Mouse (Mus musculus) midbrain, embryonic 13.5 days (tissue): ENCODE results near the gene Cpne8. TPM values are rescaled to one million over a fixed set of nuclear protein-coding genes. Genes with fewer than 3 reads are reported as not detected.
"Not testable (repeated sequence)": the region's sequence is repeated elsewhere in the genome, so short reads cannot be mapped to it uniquely, and the experiment has no call there.

Experiments
- ATAC-seq: fragments of 200-750 bp; cut with Nextera tagmentation; 2 replicates; pipeline ENCODE4 v1.8.0; 2017; ENCODE audit warnings: mild to moderate bottlenecking, moderate TSS enrichment, moderate library complexity
- H3K27ac ChIP-seq: fragments of 300-500 bp; sonication (generic); 2 replicates; pipeline ENCODE4 v1.5.1; 2015; ENCODE audit warnings: inconsistent platforms, mild to moderate bottlenecking, moderate library complexity
- H3K27me3 ChIP-seq: fragments of 300-500 bp; sonication (generic); 2 replicates; pipeline ENCODE4 v1.6.1; 2015; ENCODE audit warnings: mild to moderate bottlenecking, inconsistent platforms
- H3K36me3 ChIP-seq: fragments of 300-500 bp; sonication (generic); 2 replicates; pipeline ENCODE4 v1.6.1; 2015; ENCODE audit warnings: mild to moderate bottlenecking, inconsistent platforms
- H3K4me1 ChIP-seq: fragments of 300-500 bp; sonication (generic); replicated peaks from 2 replicates; pipeline ENCODE4 v1.6.1; 2015; ENCODE audit warnings: inconsistent platforms
- H3K4me2 ChIP-seq: fragments of 300-500 bp; sonication (generic); replicated peaks from 2 replicates; pipeline ENCODE4 v1.6.1; 2015; ENCODE audit warnings: moderate library complexity, mild to moderate bottlenecking, inconsistent platforms
- H3K4me3 ChIP-seq: fragments of 300-500 bp; sonication (generic); replicated peaks from 2 replicates; pipeline ENCODE4 v1.5.1; 2015; ENCODE audit warnings: mild to moderate bottlenecking, inconsistent platforms
- H3K9ac ChIP-seq: fragments of 300-500 bp; sonication (generic); replicated peaks from 2 replicates; pipeline ENCODE4 v1.6.1; 2015; ENCODE audit warnings: mild to moderate bottlenecking, inconsistent platforms
- H3K9me3 ChIP-seq: fragments of 300-500 bp; sonication (generic); 2 replicates; pipeline ENCODE4 v1.6.1; 2016; ENCODE audit warnings: mild to moderate bottlenecking, inconsistent platforms
- WGBS: fragments of 180-500 bp; shearing (Covaris S2); methylation state at CpG from one replicate; pipeline ENCODE4 v1.1.7; 2015; 5-methylcytosine and 5-hydroxymethylcytosine counted together
- polyA plus RNA-seq: library from polyadenylated mRNA; unstranded; fragments of >200 nt; fragmentation: Nextera tagmentation; extraction: Ambion mirVana; gene quantifications from 2 replicates; pipeline ENCODE4 v1.2.1, GENCODE M21; 2015

Cpne8 gene
- polyA plus RNA-seq, 1 experiment from 2014 or later: 7.4 TPM

DNA sequence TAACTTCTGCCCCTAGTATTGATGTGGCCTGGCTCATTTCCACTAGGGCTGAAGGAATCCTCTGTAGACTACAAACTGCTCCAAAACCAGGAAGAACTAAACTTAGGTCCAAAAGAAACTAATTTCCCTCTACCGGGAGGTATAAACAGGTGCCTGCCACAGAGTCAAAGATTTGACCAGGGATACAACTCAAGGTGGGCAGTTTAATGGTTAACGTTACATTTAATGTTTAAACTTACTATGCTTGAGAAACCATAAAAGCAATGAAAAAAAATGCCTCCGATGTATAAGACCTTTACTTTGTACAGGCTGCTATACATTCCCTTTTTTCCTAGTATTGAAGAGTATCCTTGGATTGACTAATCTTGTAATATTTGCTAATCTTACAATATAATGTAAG, 18.5 kb downstream of the Cpne8 start:
- H3K27ac ChIP-seq: no peak overlapping the region
- H3K4me1 ChIP-seq: no peaks in the 10 kb centered on the region
- ATAC-seq: no peak
- H3K9ac ChIP-seq: no peak overlapping the region
- no peaks in the 10 kb centered on the region for H3K36me3 ChIP-seq
- H3K27me3 ChIP-seq: no peaks in the 10 kb centered on the region
- WGBS: 98% methylated on average over 3 of the region's 3 CpGs
- H3K4me3 ChIP-seq: no peak overlapping the region
- no peaks in the 10 kb centered on the region for H3K9me3 ChIP-seq
- no peak overlapping the region for H3K4me2 ChIP-seq

DNA sequence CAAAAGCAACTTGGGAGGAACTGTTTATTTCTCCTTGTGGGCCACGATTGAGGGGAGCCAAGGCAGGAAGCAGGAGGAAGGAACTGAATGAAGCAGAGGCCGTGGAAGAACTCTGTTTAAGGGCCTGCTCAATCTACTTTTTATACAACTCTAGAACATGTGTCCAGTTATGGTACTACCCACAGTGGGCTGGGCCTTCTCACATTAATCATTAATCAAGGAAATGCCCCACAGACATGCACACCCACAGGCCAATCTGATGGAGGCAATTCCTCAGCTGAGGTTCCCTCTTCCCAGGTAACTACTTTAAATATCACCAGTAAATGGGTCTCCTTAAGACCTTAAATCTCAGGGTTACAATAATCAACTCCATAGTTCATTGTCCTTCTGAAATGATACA, 21.2 kb downstream of the Cpne8 start:
- H3K27ac ChIP-seq: no peak overlapping the region
- ATAC-seq: no peak
- H3K4me2 ChIP-seq: no peak overlapping the region
- no peaks in the 10 kb centered on the region for H3K4me1 ChIP-seq
- no peaks in the 10 kb centered on the region for H3K27me3 ChIP-seq
- no peak overlapping the region for H3K4me3 ChIP-seq
- WGBS: 92% methylated on average over 2 of the region's 2 CpGs
- H3K9ac ChIP-seq: no peak overlapping the region
- no peaks in the 10 kb centered on the region for H3K9me3 ChIP-seq
- H3K36me3 ChIP-seq: no peaks in the 10 kb centered on the region

DNA sequence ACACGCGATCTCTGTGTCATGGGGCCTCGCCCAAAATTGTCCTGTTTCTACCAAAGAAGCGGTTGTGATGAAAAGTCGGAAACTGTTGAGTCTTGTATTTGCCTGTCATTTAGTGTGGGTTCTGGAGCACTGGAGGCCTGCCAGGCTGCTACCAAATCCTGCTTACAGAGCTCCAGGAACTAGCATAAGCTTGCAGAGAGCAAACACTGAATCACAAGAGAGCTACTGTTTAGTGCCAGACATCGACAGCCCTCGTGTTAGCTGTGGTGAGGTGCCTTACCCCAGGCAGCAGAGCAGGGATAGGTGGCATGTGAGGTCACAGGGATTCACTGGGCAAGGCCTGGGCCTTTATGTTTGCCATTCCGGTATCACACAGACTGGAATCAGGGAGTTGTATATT, 22.7 kb downstream of the Cpne8 start:
- 88% methylated on average over 8 of the region's 8 CpGs for WGBS
- H3K4me2 ChIP-seq: no peak overlapping the region
- no peaks in the 10 kb centered on the region for H3K27me3 ChIP-seq
- no peaks in the 10 kb centered on the region for H3K4me1 ChIP-seq
- no peak overlapping the region for H3K4me3 ChIP-seq
- H3K27ac ChIP-seq: no peak overlapping the region
- no peaks in the 10 kb centered on the region for H3K36me3 ChIP-seq
- no peak overlapping the region for H3K9ac ChIP-seq
- H3K9me3 ChIP-seq: no peaks in the 10 kb centered on the region
- ATAC-seq: no peak

DNA sequence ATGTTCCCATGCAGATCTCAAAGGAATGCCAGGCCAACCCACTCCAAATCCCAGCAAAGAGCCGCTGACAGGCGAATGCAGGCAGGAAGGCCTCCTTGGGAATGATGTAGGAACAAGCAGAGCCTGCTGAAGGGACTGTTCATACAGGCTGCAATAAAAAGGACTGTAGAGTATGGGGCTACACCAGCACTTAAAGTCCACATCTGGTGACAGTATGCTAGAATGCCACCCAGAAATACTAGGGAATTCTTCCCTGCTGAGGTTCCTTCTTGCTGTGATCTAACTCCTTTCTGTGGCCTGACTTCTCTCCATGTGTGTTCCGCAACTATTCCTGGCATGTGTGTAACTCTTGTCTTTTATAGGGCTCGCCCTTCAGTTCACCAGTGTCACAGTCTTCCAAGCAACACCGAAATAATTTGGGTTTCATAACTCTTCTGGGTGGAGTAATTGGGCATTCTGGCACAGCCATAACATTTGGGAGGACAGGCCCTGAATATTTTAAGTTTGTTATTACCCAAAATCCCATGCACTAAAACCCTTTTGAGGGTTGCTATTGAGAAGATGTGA, 32.1 kb downstream of the Cpne8 start:
- 91% methylated on average over 5 of the region's 5 CpGs for WGBS
- no peak overlapping the region for H3K27ac ChIP-seq
- H3K4me1 ChIP-seq: no peaks in the 10 kb centered on the region
- H3K4me3 ChIP-seq: no peak overlapping the region
- H3K9me3 ChIP-seq: no peaks in the 10 kb centered on the region
- no peak overlapping the region for H3K4me2 ChIP-seq
- no peak overlapping the region for H3K9ac ChIP-seq
- no peaks in the 10 kb centered on the region for H3K36me3 ChIP-seq
- ATAC-seq: no peak
- no peaks in the 10 kb centered on the region for H3K27me3 ChIP-seq

DNA sequence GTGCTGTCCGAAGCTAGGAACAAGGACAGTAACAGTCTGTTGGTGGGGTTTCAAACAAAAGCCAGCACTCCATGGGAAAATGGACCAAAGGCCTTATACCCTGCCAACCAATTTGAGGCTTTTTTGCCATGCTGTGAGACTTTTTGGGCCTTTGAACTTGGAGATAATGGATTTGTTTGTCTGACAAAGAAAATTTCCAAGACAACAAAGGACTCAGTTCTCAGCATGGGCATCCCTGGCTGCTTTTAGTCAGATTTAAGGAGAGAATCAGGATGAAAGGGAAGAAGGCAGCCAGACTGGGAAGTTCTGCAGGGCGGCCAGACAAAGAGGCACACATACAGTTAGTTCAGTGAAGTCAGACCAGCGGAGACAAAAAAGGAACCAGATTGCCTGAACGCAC, 32.9 kb downstream of the Cpne8 start:
- no peak for ATAC-seq
- H3K27ac ChIP-seq: no peak overlapping the region
- no peaks in the 10 kb centered on the region for H3K36me3 ChIP-seq
- H3K9me3 ChIP-seq: no peaks in the 10 kb centered on the region
- no peaks in the 10 kb centered on the region for H3K4me1 ChIP-seq
- H3K9ac ChIP-seq: no peak overlapping the region
- no peaks in the 10 kb centered on the region for H3K27me3 ChIP-seq
- H3K4me3 ChIP-seq: no peak overlapping the region
- WGBS: 37% methylated on average over 4 of the region's 4 CpGs
- H3K4me2 ChIP-seq: no peak overlapping the region

DNA sequence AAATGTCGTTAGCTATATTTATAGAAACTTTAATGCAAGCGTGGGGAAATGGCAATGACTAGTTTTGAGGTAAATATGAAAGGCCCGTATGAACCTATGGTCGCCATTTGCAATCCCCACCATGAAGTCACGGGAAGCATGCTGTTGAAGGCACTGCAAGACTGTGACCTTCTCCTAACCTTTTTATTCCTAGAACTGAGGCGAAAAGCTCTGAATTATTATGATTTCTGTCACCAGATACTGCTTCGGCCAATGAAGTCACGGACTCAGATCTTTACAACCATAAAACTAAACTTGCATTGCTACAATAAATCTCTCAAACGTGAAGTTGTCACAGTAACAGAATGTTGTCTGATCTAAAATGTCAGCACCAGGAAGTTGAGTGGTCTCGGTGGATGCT, 33.4 kb downstream of the Cpne8 start:
- Histone ChIP-seq H3K27ac (no peak overlapping the region), H3K9me3 (no peaks in the 10 kb centered on the region), H3K4me1 (no peaks in the 10 kb centered on the region), H3K36me3 (no peaks in the 10 kb centered on the region), H3K4me3 (no peak overlapping the region), H3K9ac (no peak overlapping the region), H3K27me3 (no peaks in the 10 kb centered on the region), H3K4me2 (no peak overlapping the region)
- no peak for ATAC-seq
- WGBS: 90% methylated on average over 10 of the region's 10 CpGs

DNA sequence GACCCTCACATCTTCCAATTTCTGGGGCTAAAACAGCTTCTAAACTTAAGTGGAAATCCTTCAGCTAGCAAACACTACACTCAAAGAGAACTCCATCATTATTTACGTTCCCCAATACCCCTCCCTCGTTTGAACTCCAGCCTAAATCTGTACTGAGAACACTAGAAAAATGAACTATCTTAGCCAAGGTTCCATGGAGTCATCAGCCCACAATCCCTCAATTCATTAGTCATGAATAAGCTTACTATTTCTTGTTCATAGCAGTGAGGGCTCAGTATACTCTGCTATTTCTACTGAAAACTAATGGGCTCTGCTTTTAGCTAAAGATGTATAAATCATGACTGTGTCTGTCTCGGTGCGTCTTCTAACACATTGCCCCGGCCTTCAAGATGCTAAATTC, 55.0 kb downstream of the Cpne8 start:
- Histone ChIP-seq H3K4me1 (no peaks in the 10 kb centered on the region), H3K27ac (no peak overlapping the region), H3K4me3 (no peak overlapping the region), H3K9ac (no peak overlapping the region), H3K36me3 (no peaks in the 10 kb centered on the region), H3K9me3 (no peaks in the 10 kb centered on the region; the same call in 1 of the 2 replicates), H3K27me3 (no peaks in the 10 kb centered on the region), H3K4me2 (no peak overlapping the region)
- no peak for ATAC-seq
- WGBS: 84% methylated on average over 5 of the region's 5 CpGs

DNA sequence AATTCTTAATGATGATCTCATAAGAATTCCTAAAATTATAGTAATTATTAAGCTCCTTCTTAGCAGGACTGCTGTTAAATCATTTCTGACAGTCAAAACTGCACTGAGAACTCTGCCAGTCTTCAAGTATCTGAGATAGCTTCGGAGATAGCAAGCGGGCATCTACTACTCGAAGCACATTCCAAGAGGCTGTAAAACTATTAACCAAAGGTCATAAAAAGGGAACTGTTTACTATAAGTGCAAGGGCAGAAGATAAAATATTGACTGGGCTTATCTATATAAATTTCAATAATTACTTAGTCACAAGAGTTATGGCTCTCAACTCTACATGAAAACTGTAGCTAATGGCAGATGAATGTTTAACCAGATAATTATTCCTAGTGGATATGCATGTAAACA, 57.2 kb downstream of the Cpne8 start:
- H3K27ac ChIP-seq: no peak overlapping the region
- no peaks in the 10 kb centered on the region for H3K27me3 ChIP-seq
- H3K4me2 ChIP-seq: no peak overlapping the region
- H3K4me3 ChIP-seq: no peak overlapping the region
- H3K9me3 ChIP-seq: no peaks in the 10 kb centered on the region; the same call in 1 of the 2 replicates
- H3K4me1 ChIP-seq: no peaks in the 10 kb centered on the region
- no peak for ATAC-seq
- H3K36me3 ChIP-seq: no peaks in the 10 kb centered on the region
- H3K9ac ChIP-seq: no peak overlapping the region
- WGBS: 95% methylated on average over 3 of the region's 3 CpGs

DNA sequence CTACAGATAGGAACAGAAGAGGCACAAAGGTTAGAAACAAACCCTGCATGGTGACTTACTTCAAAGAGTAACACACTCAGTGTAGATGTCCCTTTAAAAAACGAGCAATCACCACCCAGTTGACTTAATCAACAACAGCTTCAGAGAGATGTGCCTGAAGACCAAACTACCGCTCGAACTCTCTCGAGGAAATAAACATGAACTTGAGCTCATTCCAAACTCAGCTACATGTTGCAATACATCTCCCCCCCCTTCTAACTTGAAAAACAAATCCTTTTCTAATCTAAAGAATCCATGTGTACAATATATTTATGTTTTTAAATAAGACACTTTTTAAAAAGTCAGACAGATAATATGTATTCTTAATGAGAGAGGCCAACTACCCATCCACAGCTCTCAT, 59.5 kb downstream of the Cpne8 start:
- no peak for ATAC-seq
- 82% methylated on average over 4 of the region's 4 CpGs for WGBS
- Histone ChIP-seq H3K27me3 (no peaks in the 10 kb centered on the region), H3K9me3 (no peaks in the 10 kb centered on the region; the same call in 1 of the 2 replicates), H3K4me3 (no peak overlapping the region), H3K4me1 (no peaks in the 10 kb centered on the region), H3K27ac (no peak overlapping the region), H3K4me2 (no peak overlapping the region), H3K9ac (no peak overlapping the region), H3K36me3 (no peaks in the 10 kb centered on the region)

DNA sequence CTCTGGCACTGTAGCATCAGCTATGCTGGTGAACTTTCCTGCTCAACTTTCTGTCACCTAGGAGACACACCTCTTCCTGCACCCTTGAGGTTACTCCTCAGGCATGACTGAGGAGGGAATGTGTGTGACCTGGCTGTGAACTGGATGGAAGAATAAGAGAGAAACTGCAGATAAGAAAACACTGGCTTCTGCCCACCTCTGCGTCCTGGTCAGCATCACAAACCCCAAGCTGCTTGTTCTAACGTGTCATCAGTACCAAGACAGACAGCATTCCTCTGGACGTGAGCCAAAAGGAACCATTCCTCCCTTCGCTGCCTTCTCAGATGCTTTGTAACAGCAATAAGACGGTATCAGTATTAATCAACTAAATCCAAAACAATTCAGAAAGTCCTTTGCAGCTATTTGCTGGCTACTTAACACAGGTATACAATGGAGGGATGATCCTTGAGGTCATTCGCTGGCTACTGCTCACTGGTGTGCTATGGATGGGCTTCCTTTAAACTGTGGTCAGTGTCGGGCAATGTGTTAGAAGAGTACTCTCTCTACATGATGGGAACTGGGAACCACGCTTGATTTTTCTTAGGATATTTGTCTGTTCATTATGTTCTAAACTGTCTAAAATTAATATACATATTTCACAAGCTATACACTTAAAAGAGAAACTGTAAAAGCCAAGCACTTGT, 63.0 kb downstream of the Cpne8 start:
- ATAC-seq: no peak
- Histone ChIP-seq H3K4me3 (no peak overlapping the region), H3K27me3 (no peaks in the 10 kb centered on the region), H3K27ac (no peak overlapping the region), H3K9ac (no peak overlapping the region), H3K4me1 (no peaks in the 10 kb centered on the region), H3K4me2 (no peak overlapping the region), H3K36me3 (no peaks in the 10 kb centered on the region), H3K9me3 (no peaks in the 10 kb centered on the region)
- 82% methylated on average over 8 of the region's 8 CpGs for WGBS

DNA sequence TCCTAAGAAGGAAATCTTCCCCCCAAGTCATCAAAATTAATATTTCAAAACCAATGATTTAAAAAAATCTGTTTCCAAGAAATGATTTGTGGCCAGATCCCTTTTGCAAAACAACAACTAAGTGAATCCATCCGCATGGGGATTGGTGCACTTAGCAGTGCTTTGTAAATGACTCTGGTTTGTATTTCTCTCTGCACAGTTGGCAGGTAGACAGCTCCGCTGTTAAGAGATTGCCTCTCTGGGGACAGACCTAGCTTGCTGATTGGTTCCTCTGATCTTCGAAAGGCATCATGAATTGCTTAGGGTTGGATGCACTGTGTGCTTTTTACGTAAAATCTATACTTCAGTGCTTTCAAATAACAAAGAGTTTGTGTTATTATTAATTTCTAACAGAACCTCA, 68.5 kb downstream of the Cpne8 start:
- H3K27me3 ChIP-seq, H3K4me3 ChIP-seq, H3K9ac ChIP-seq, H3K36me3 ChIP-seq, ATAC-seq, H3K27ac ChIP-seq, H3K4me2 ChIP-seq, H3K4me1 ChIP-seq, H3K9me3 ChIP-seq: not testable (repeated sequence)
- WGBS: 74% methylated on average over 4 of the region's 4 CpGs

DNA sequence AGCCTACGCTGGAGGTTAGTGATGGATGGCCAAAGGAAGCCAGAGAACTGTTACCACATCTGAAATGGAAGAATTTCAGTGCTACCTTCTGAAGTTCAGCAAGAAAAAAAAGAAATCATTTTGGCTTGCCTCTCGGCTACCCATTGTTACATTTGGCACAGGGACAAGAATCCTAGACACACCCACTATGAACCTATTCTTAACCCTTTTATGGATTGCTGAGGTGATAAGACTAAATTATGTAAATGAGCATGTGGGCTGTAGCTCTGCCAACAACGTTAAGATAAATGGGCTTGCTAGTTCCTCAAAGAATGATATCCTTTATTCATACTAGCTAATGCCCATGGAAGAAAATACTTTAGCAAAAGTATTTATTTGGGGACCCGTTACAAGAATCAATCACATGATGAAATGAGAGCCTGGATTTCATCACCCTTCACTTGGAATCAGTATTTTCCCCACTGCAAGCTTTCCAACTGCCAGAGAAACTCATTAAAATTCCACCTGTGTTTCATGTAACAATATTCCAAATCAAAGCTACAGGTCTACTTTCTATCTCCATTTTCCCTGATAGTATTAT, 69.3 kb downstream of the Cpne8 start:
- Histone ChIP-seq H3K27ac (no peak overlapping the region), H3K9me3 (no peaks in the 10 kb centered on the region), H3K9ac (no peak overlapping the region), H3K4me1 (no peaks in the 10 kb centered on the region), H3K4me2 (no peak overlapping the region), H3K4me3 (no peak overlapping the region), H3K36me3 (no peaks in the 10 kb centered on the region), H3K27me3 (no peaks in the 10 kb centered on the region)
- no peak for ATAC-seq
- 68% methylated on average over 4 of the region's 4 CpGs for WGBS

DNA sequence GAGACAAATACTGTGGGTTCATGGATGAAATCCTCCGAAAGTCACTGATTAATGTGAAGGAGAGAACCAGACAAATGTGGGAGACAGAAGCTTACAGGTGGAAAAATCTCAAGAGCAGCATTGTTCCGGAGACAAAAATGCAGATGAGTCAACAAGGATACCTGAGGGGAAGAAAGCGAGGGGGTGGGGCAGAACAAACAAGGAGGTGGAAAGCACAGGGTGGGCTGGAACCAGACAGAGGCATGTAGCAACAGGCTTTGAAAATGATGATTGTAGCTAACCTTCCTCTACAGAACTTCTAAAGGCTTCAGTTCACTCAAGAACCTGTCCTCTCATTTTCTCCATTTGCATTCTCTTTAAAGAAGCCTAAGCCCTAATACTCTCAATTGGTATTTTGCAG, 70.9 kb downstream of the Cpne8 start:
- H3K9ac ChIP-seq: no peak overlapping the region
- no peaks in the 10 kb centered on the region for H3K4me1 ChIP-seq
- H3K4me2 ChIP-seq: no peak overlapping the region
- ATAC-seq: no peak
- no peaks in the 10 kb centered on the region for H3K36me3 ChIP-seq
- H3K27me3 ChIP-seq: no peaks in the 10 kb centered on the region
- WGBS: 85% methylated on average over 3 of the region's 3 CpGs
- H3K4me3 ChIP-seq: no peak overlapping the region
- H3K27ac ChIP-seq: no peak overlapping the region
- no peaks in the 10 kb centered on the region for H3K9me3 ChIP-seq
